Mouse (Mus musculus): ENCODE results near the gene Scd1.

Gene Scd1

GRCm38 (mm10) chr19:44364029-44364428 lies 43.6 kb downstream of the Scd1 start:
- peak in 1 of 2 experiments; percentile 58 for DNase-seq (ENCODE audit: low spot score in 2 of 2)

GRCm38 (mm10) chr19:44363529-44363928 lies 44.1 kb downstream of the Scd1 start:
- DNase-seq (ENCODE audit: low spot score in 2 of 2): peak; percentile 55 to 70

GRCm38 (mm10) chr19:44358700-44359099 lies 49.0 kb downstream of the Scd1 start:
- DNase-seq (ENCODE audit: low spot score in 2 of 2): no peak

- DNase-seq (ENCODE audit: low spot score in 2 of 2): no peak
Measured at GRCm38 (mm10) chr19:44351756-44352155, 55.9 kb downstream of the Scd1 start.

GRCm38 (mm10) chr19:44349689-44350088 lies 58.0 kb downstream of the Scd1 start:
- DNase-seq (ENCODE audit: low spot score in 2 of 2): no peak
